Mouse (Mus musculus) gastrocnemius, adult 18-20 months (tissue): ENCODE results near the gene Vhl. TPM values are rescaled to one million over a fixed set of nuclear protein-coding genes. Genes with fewer than 3 reads are reported as not detected.

ENCODE experiments used
- total RNA-seq, 2 experiments: library from RNA; stranded (reverse); gene quantifications; 2 replicates each; pipeline ENCODE4 v1.2.3; 2021

The Vhl gene
- total RNA-seq, 2 experiments from 2014 or later, result 4.2 to 5.0 TPM

Other genes with a start within 250 kb of the Vhl start
- gene Tada3, start 246.1 kb upstream of the Vhl start, total RNA-seq, result 10 to 100 TPM; 14.6 to 15.3 TPM
- gene Arpc4, start 245.8 kb upstream of the Vhl start, total RNA-seq, result 10 to 100 TPM; 50.8 to 52.6 TPM
- gene Ttll3, start 234.7 kb upstream of the Vhl start, total RNA-seq, result under 1 TPM; 0.52 to 0.82 TPM
- 10 to 100 TPM in 1 of 2 experiments, 1 to 10 TPM in 1; 9.2 to 11.1 TPM for gene Rpusd3, start 204.6 kb upstream of the Vhl start, total RNA-seq
- gene Cidec, start 188.2 kb upstream of the Vhl start, total RNA-seq, result 10 to 100 TPM in 1 of 2 experiments, 1 to 10 TPM in 1; 9.9 to 17.2 TPM
- gene Jagn1, start 181.4 kb upstream of the Vhl start, total RNA-seq, result 10 to 100 TPM; 28.2 to 28.9 TPM
- gene Il17re, start 165.5 kb upstream of the Vhl start, total RNA-seq, result under 1 TPM; 0.26 to 0.30 TPM
- 1 to 10 TPM; 3.8 to 4.9 TPM for gene Il17rc, start 152.5 kb upstream of the Vhl start, total RNA-seq
- gene Creld1, start 140.7 kb upstream of the Vhl start, total RNA-seq, result 10 to 100 TPM; 42.1 to 45.1 TPM
- gene Prrt3, start 122.0 kb upstream of the Vhl start, total RNA-seq, result under 1 TPM in 1 of 2 experiments, not detected in 1; 0.07 TPM
- gene Emc3, start 92.3 kb upstream of the Vhl start, total RNA-seq, result 10 to 100 TPM; 53.8 to 59.1 TPM
- under 1 TPM; 0.09 to 0.32 TPM for gene Fancd2, start 92.3 kb upstream of the Vhl start, total RNA-seq
- gene Fancd2os, start 23.2 kb upstream of the Vhl start, total RNA-seq, result not detected
- 10 to 100 TPM; 40.7 to 41.1 TPM for gene Brk1, start 19.2 kb upstream of the Vhl start, total RNA-seq
- 1 to 10 TPM; 4.6 to 9.0 TPM for gene Irak2, start 14.5 kb downstream of the Vhl start, total RNA-seq
- 10 to 100 TPM; 38.0 to 47.5 TPM for gene Tatdn2, start 73.1 kb downstream of the Vhl start, total RNA-seq
- not detected for gene Ghrl, start 95.9 kb downstream of the Vhl start, total RNA-seq
- 10 to 100 TPM; 64.7 to 66.4 TPM for gene Sec13, start 116.8 kb downstream of the Vhl start, total RNA-seq